Mouse (Mus musculus) erythroblast, embryonic 14.5 days (primary cell): ENCODE results near the gene Nmt1. TPM values are rescaled to one million over a fixed set of nuclear protein-coding genes. Genes with fewer than 3 reads are reported as not detected.

ENCODE experiments used
- H3K27me3 ChIP-seq: 2 replicates; pipeline ENCODE4 v1.6.1; 2012; ENCODE audit warnings: inconsistent platforms; ENCODE audit not compliant: control insufficient read depth
- H3K36me3 ChIP-seq: 2 replicates; pipeline ENCODE4 v1.6.1; 2012; ENCODE audit warnings: mild to moderate bottlenecking, inconsistent platforms; ENCODE audit not compliant: control insufficient read depth
- H3K4me1 ChIP-seq: 2 replicates; pipeline ENCODE4 v1.6.1; 2012; ENCODE audit warnings: inconsistent platforms; ENCODE audit not compliant: control insufficient read depth
- H3K4me3 ChIP-seq: replicated peaks from 2 replicates; pipeline ENCODE3; 2012; ENCODE audit warnings: moderate library complexity, mild to moderate bottlenecking, inconsistent platforms
- H3K9me3 ChIP-seq: 2 replicates; pipeline ENCODE4 v1.6.1; 2012; ENCODE audit warnings: low read length, inconsistent platforms, mixed read lengths; ENCODE audit not compliant: control insufficient read depth
- GATA1 ChIP-seq: IDR thresholded peaks from 2 replicates; pipeline ENCODE4 v1.6.1; 2012; ENCODE audit warnings: low read length, inconsistent platforms, mixed read lengths
- TAL1 ChIP-seq: IDR thresholded peaks from 3 replicates; pipeline ENCODE4 v1.6.1; 2012; ENCODE audit warnings: low read length, inconsistent platforms, mixed read lengths
- polyA plus RNA-seq: library from polyadenylated mRNA; stranded (reverse); fragments of >175 nt; gene quantifications from 2 replicates; pipeline ENCODE4 v1.2.3, GENCODE M21; 2012

Nmt1 gene
- polyA plus RNA-seq, 1 experiment: 1.5 TPM

GRCm38 (mm10) chr11:103027570-103028175, 317 bp upstream of the Nmt1 start:
- Histone ChIP-seq H3K9me3 (no peaks in the 10 kb centered on the region), H3K4me3 (peak overlapping the region; percentile 70), H3K27me3 (no peaks in the 10 kb centered on the region), H3K4me1 (peaks cover 47% of the 10 kb centered on the region), H3K36me3 (peaks cover 54% of the 10 kb centered on the region)
- TF ChIP-seq GATA1 (no peak), TAL1 (no peak)

DNA sequence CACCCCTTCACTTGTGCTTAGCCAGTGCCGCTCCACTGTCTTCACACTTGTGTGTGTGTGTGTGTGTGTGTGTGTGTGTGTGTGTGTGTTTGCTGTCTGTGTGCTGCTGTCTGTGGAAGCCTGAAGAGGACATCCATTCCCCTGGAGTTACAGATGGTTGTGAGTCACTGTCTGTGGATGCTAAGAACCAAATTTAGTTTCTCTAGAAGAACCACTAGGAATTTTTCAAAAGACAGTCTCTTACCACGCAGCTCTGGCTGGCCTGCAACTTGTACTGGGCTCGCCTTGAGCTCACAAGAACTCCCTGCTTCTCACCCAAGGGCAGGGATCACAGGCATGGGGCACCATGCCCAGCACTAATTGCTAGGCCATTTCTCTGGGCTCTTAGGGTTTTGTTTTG, 5.0 kb downstream of the Nmt1 start:
- Histone ChIP-seq H3K4me3 (no peak overlapping the region), H3K36me3 (peaks cover 69% of the 10 kb centered on the region), H3K27me3 (no peaks in the 10 kb centered on the region), H3K4me1 (peaks cover 39% of the 10 kb centered on the region), H3K9me3 (no peaks in the 10 kb centered on the region)
- TF ChIP-seq GATA1 (no peak), TAL1 (no peak)

DNA sequence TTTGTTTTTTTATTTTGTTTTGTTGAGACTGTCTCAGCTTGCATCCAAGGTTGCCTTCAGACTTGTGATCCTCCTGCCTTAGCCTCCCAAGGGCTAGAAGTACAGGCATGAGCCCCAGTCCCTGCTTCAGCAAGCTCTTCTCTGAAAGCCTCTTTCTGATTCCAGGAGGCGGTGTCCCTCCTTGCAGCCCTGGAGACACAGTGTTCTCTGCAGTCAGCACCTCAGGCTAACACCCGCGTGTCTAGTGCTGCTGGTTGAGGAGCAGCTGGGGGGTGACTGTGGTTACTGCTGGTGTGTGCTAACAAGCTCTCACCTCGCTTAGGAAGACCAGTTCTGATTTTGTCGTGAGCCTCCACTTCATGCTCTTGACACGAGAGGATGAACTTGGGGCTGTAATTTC, 7.0 kb downstream of the Nmt1 start:
- H3K4me1 ChIP-seq: peaks cover 39% of the 10 kb centered on the region
- TF ChIP-seq GATA1 (no peak), TAL1 (no peak)

GRCm38 (mm10) chr11:103036881-103037465, 9.0 kb downstream of the Nmt1 start:
- no peak for TF ChIP-seq GATA1
- no peak for TF ChIP-seq TAL1
- H3K27me3 ChIP-seq: no peaks in the 10 kb centered on the region
- no peaks in the 10 kb centered on the region for H3K9me3 ChIP-seq
- H3K4me1 ChIP-seq: peaks cover 30% of the 10 kb centered on the region
- H3K36me3 ChIP-seq: peaks cover 78% of the 10 kb centered on the region
- no peak overlapping the region for H3K4me3 ChIP-seq

More for the DNA sequence above, 7.0 kb downstream of the Nmt1 start:
- Histone ChIP-seq H3K4me3 (no peak overlapping the region), H3K36me3 (peaks cover 84% of the 10 kb centered on the region), H3K27me3 (no peaks in the 10 kb centered on the region), H3K9me3 (no peaks in the 10 kb centered on the region)

DNA sequence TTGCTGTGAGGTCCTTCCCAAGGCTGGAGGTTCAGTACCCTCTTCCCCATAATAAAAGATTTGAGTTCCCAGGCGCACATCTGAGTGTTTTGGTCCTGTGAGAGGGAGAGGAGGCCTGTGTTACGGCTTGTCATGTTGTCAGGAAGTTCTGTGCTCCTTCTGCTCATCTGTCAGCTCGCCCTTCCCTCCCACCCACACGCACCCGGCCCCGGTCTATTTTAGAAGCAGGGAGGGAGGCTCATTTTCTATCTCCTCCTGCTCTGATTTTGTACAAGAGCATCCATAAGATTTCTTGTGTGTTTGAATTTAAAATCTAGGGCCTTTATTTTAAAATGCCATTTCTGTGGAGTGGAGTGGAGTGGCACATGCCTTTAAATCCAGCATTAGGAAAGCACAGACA, 10.0 kb downstream of the Nmt1 start:
- peaks cover 78% of the 10 kb centered on the region for H3K36me3 ChIP-seq
- peaks cover 21% of the 10 kb centered on the region for H3K4me1 ChIP-seq
- no peaks in the 10 kb centered on the region for H3K9me3 ChIP-seq
- no peak overlapping the region for H3K4me3 ChIP-seq
- TF ChIP-seq GATA1: no peak
- TF ChIP-seq TAL1: no peak
- H3K27me3 ChIP-seq: no peaks in the 10 kb centered on the region

- peaks cover 87% of the 10 kb centered on the region for H3K36me3 ChIP-seq
- no peak overlapping the region for H3K4me3 ChIP-seq
- no peaks in the 10 kb centered on the region for H3K27me3 ChIP-seq
- H3K9me3 ChIP-seq: no peaks in the 10 kb centered on the region
- H3K4me1 ChIP-seq: peaks cover 17% of the 10 kb centered on the region
- TF ChIP-seq GATA1 (no peak), TAL1 (no peak)
Measured at GRCm38 (mm10) chr11:103042828-103043227, 14.8 kb downstream of the Nmt1 start.

GRCm38 (mm10) chr11:103043982-103044381, 16.0 kb downstream of the Nmt1 start:
- Histone ChIP-seq H3K27me3 (no peaks in the 10 kb centered on the region), H3K4me1 (peaks cover 15% of the 10 kb centered on the region), H3K36me3 (peaks cover 76% of the 10 kb centered on the region), H3K9me3 (no peaks in the 10 kb centered on the region), H3K4me3 (no peak overlapping the region)
- TF ChIP-seq TAL1: no peak
- no peak for TF ChIP-seq GATA1

DNA sequence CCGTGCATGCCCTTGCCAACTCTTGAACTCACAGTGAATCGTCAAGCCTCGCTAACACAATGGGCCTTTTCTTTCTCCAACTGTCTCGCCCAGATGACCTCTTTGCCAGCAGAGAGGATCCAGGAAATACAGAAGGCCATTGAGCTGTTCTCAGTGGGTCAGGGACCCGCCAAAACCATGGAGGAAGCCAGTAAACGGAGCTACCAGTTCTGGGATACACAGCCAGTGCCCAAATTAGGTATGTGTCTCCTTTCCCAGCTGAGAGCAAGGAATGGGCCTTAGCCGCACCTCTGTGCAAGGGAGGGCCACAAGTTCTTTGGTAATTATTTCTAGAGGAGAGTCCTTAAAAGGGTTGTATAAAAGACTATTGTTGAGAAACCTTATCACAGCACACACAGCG, 18.3 kb downstream of the Nmt1 start:
- H3K4me3 ChIP-seq: no peak overlapping the region
- H3K27me3 ChIP-seq: no peaks in the 10 kb centered on the region
- no peak for TF ChIP-seq TAL1
- no peak for TF ChIP-seq GATA1
- H3K4me1 ChIP-seq: peaks cover under 1% of the 10 kb centered on the region
- no peaks in the 10 kb centered on the region for H3K9me3 ChIP-seq
- H3K36me3 ChIP-seq: peaks cover 79% of the 10 kb centered on the region

DNA sequence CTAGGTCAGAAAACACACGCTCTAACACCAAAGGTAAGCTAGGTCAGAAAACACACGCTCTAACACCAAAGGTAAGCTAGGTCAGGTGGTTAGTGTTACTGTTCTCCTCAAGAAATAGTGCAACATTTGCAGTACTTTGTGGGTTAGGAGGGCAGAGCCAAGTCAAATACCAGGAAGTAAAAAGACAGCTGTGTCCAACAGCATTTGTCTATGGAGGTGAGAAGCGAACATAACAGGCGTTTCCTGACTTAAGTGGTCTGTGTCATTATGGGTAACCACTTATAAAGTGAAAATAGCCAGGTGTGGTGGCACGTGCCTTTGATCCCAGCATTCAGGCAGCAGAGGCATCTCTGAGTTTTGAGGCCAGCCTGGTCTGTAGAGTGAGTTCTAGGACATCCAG, 21.6 kb downstream of the Nmt1 start:
- no peak for TF ChIP-seq TAL1
- no peaks in the 10 kb centered on the region for H3K4me1 ChIP-seq
- no peaks in the 10 kb centered on the region for H3K27me3 ChIP-seq
- no peaks in the 10 kb centered on the region for H3K9me3 ChIP-seq
- H3K4me3 ChIP-seq: no peak overlapping the region
- H3K36me3 ChIP-seq: peaks cover 79% of the 10 kb centered on the region
